Mouse (Mus musculus) kidney, postnatal 0 days (tissue): ENCODE results near the gene Pigl. TPM values are rescaled to one million over a fixed set of nuclear protein-coding genes. Genes with fewer than 3 reads are reported as not detected.

Experiments
- ATAC-seq: fragments of 200-750 bp; cut with Nextera tagmentation; replicated peaks from 2 replicates; pipeline ENCODE4 v1.8.0; 2017; ENCODE audit warnings: low read depth, moderate number of reproducible peaks, moderate TSS enrichment, moderate library complexity; ENCODE audit not compliant: low FRiP score
- DNase-seq: peaks from one replicate; pipeline ENCODE4 v3.0.0-alpha.2; 2016; ENCODE audit warnings: low spot score
- H3K27ac ChIP-seq: fragments of 300-500 bp; sonication (generic); 2 replicates; pipeline ENCODE4 v1.5.1; 2014; ENCODE audit warnings: mild to moderate bottlenecking
- H3K27me3 ChIP-seq: fragments of 300-500 bp; sonication (generic); 2 replicates; pipeline ENCODE4 v1.6.1; 2014; ENCODE audit warnings: low read length, mixed read lengths; ENCODE audit not compliant: insufficient read depth
- H3K36me3 ChIP-seq: fragments of 300-500 bp; sonication (generic); 2 replicates; pipeline ENCODE4 v1.6.1; 2014; ENCODE audit warnings: low read length, mixed read lengths; ENCODE audit not compliant: insufficient read depth
- H3K4me1 ChIP-seq: fragments of 300-500 bp; sonication (generic); replicated peaks from 2 replicates; pipeline ENCODE4 v1.6.1; 2014; ENCODE audit warnings: antibody characterized with exemption, low read length, mixed read lengths; ENCODE audit not compliant: insufficient read depth
- H3K4me2 ChIP-seq: fragments of 300-500 bp; sonication (generic); 2 replicates; pipeline ENCODE4 v1.6.1; 2014; ENCODE audit warnings: mild to moderate bottlenecking, low read length, moderate library complexity, mixed read lengths
- H3K4me3 ChIP-seq: fragments of 300-500 bp; sonication (generic); replicated peaks from 2 replicates; pipeline ENCODE4 v1.5.1; 2014; ENCODE audit warnings: low read depth, low read length
- H3K9ac ChIP-seq: fragments of 300-500 bp; sonication (generic); 2 replicates; pipeline ENCODE4 v1.6.1; 2014; ENCODE audit warnings: low read depth, low read length
- H3K9me3 ChIP-seq: fragments of 300-500 bp; sonication (generic); replicated peaks from 2 replicates; pipeline ENCODE4 v1.6.1; 2016; ENCODE audit warnings: low read length, inconsistent platforms, mixed read lengths
- CTCF ChIP-seq: IDR thresholded peaks from 2 replicates; pipeline ENCODE4 v1.5.1; 2016; ENCODE audit warnings: antibody characterized with exemption, low read depth, mild to moderate bottlenecking, moderate library complexity
- WGBS: fragments of 180-500 bp; shearing (Covaris S2); extraction: QIAGEN DNeasy Blood & Tissue Kit; methylation state at CpG from one replicate; pipeline ENCODE4 v1.1.7; 2014; 5-methylcytosine and 5-hydroxymethylcytosine counted together
- polyA plus RNA-seq: library from polyadenylated mRNA; unstranded; fragments of >200 nt; fragmentation: Nextera tagmentation; extraction: Ambion mirVana; gene quantifications from 2 replicates; pipeline ENCODE4 v1.2.1, GENCODE M21; 2015

Pigl gene
- 8.3 and 8.9 TPM in 2 replicates for polyA plus RNA-seq

DNA sequence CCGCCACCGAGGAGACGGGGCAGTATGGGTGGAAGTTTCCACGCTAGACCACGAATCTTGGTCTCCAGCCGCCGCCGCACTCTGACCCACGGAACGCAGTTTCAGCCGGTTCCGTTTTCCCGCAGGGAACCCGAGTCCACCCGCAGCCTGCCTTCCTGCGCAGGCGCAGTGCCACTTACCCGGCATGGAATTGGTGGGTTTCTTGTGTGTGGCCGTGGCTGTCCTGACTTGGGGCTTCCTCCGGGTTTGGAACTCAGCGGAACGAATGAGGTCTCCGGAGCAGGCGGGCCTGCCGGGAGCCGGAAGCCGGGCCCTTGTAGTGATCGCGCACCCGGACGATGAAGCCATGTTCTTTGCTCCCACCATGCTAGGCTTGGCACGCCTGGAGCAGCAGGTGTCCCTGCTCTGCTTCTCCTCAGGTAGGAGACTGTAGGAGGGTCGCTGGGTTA, at the start of gene Pigl, which contains the start of gene Ncor1:
Pigl (plus strand) TSS at position 185 of the 449 bp plus-strand sequence.
Ncor1 (minus strand) TSS at position 266 of the 449 bp plus-strand sequence.
- Histone ChIP-seq H3K27me3 (no peaks in the 10 kb centered on the region), H3K27ac (peak within 1 kb of the TSS; percentile 100), H3K4me3 (peak within 1 kb of the TSS; percentile 98), H3K36me3 (no peaks in the 10 kb centered on the region), H3K9ac (peak within 1 kb of the TSS; percentile 99), H3K9me3 (no peaks in the 10 kb centered on the region), H3K4me1 (no peaks in the 10 kb centered on the region), H3K4me2 (peak within 1 kb of the TSS; percentile 93)
- under 1% methylated on average over 33 of the region's 33 CpGs for WGBS
- TF ChIP-seq CTCF, result 0 out of 2 replicates have a peak, but pooled peaks have one; percentile 2
- ATAC-seq, result peak; percentile 77
- peak; percentile 92 for DNase-seq

DNA sequence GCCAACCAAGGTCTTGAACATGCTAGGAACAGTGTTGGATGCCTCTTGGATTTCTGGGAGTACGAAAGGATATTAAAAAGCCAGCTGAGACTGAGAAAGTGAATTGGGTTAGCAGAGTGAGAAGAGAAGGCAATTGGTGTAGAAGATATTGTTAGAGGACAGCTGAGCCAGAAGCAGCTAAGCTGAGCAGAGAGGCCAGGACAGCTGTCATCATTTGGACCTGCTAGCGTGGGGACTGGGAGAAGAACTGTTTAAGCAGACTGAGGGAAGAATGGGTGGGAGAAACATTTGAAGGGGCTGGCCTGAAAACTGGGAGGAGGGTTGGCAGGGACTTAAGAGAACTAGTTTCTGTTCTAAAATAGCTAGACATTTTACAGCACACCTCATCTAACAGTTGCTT, 49.4 kb upstream of the Pigl start:
- Histone ChIP-seq H3K36me3 (0 out of 2 replicates have a peak, but pooled peaks cover 5% of the 10 kb centered on the region), H3K9ac (no peak overlapping the region), H3K4me2 (no peak overlapping the region), H3K4me1 (no peaks in the 10 kb centered on the region), H3K27ac (no peak overlapping the region), H3K4me3 (no peak overlapping the region), H3K27me3 (no peaks in the 10 kb centered on the region), H3K9me3 (no peaks in the 10 kb centered on the region)
- no peak for ATAC-seq
- DNase-seq, result no peak
- WGBS, result 92% methylated on average over 2 of the region's 2 CpGs
- no peak for TF ChIP-seq CTCF

DNA sequence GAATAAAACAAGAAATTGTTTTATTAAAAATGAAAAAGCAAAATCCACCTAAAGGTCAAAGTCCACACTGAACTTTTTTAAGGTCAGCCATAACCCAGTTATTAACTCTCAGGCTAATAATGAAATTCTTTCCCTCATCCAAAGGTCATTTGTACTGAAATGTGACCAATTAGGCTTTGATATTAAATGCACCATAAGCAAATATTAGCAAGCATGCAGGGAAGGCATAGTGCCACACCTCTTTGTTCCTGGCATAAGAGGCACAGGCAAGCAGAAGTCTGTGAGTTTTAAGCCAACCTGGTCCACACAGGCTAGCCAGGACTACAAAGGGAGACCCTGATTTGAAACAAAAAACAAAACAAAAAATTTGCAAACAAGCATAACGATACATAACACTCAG, 48.6 kb upstream of the Pigl start:
- DNase-seq, result no peak
- H3K27ac ChIP-seq, result no peak overlapping the region
- 93% methylated on average over 1 of the region's 1 CpGs for WGBS
- H3K36me3 ChIP-seq, result 0 out of 2 replicates have a peak, but pooled peaks cover 5% of the 10 kb centered on the region
- H3K9me3 ChIP-seq, result no peaks in the 10 kb centered on the region
- H3K27me3 ChIP-seq, result no peaks in the 10 kb centered on the region
- ATAC-seq, result no peak
- no peaks in the 10 kb centered on the region for H3K4me1 ChIP-seq
- TF ChIP-seq CTCF, result no peak
- no peak overlapping the region for H3K9ac ChIP-seq
- H3K4me3 ChIP-seq, result no peak overlapping the region
- H3K4me2 ChIP-seq, result no peak overlapping the region

DNA sequence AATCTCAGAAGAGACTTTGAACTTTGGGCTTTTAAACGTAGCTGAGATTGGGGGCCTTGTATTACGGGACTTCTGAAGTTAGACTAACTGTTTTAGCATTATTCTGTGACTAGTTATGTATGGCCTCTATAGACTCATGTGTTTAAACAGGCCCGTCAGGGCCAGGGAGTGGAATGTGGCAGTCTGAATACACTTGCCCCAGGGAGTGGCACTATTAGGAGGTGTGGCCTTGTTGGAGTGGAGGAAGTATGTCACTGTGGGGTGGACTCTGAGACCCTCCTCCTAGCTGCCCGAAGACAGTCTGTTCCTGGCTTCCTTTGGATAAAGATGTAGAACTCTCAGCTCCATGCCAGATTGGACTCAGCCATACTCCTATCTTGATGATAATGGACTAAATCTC, 43.2 kb upstream of the Pigl start:
- DNase-seq, result no peak
- H3K36me3 ChIP-seq, result peaks cover 16% of the 10 kb centered on the region
- no peaks in the 10 kb centered on the region for H3K27me3 ChIP-seq
- H3K9ac ChIP-seq, result no peak overlapping the region
- H3K4me1 ChIP-seq, result no peaks in the 10 kb centered on the region
- no peak overlapping the region for H3K4me2 ChIP-seq
- no peak overlapping the region for H3K27ac ChIP-seq
- TF ChIP-seq CTCF, result no peak
- 95% methylated on average over 4 of the region's 4 CpGs for WGBS
- no peak for ATAC-seq
- no peak overlapping the region for H3K4me3 ChIP-seq
- H3K9me3 ChIP-seq, result no peaks in the 10 kb centered on the region

DNA sequence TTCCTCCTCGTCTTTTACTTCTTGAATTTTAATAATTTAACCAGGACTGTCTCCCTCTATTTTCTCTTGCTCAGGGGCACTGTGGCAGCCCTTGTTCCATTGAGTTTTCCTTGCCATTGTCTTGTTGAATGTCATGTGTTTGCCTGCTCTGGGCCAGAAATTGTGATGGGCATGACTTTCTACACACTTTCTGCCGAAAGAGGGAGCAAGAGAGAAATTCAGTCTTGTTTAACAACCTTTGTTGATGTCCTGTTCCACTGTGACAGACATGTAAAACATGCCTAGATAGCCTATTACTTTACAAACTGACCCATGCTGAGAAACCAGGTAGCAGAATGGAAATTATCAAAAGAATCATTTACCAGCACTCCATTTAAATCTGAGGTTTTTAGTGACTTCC, 33.7 kb upstream of the Pigl start:
- Histone ChIP-seq H3K4me1 (no peaks in the 10 kb centered on the region), H3K27ac (no peak overlapping the region), H3K27me3 (no peaks in the 10 kb centered on the region), H3K4me2 (no peak overlapping the region), H3K9ac (no peak overlapping the region), H3K9me3 (no peaks in the 10 kb centered on the region), H3K36me3 (peaks cover 13% of the 10 kb centered on the region), H3K4me3 (no peak overlapping the region)
- 74% methylated on average over 2 of the region's 2 CpGs for WGBS
- TF ChIP-seq CTCF, result peak; percentile 32; the same call in 1 of the 2 replicates
- DNase-seq (no peak), ATAC-seq (no peak)

DNA sequence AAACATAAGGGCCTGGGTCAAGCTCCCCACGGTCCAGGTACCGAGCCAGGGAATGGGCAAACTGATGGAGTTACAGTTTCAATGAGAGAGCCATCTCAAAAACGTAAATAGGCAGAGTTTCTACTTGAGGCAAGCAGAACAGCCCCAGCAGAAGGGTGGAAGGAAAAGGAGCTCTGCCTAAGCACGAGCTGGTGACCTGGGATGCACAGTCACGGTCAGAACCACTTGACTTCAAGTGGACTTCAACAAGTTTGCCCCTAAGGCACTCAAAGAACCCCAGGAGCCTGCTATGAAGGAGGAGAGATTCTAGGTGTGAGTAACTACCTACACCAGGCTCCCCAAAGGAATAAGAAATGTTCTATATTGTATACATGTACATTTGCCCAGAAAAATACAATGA, 32.0 kb upstream of the Pigl start:
- no peak for TF ChIP-seq CTCF
- Histone ChIP-seq H3K4me3 (no peak overlapping the region), H3K9ac (no peak overlapping the region), H3K27ac (no peak overlapping the region), H3K4me2 (no peak overlapping the region), H3K36me3 (peaks cover 14% of the 10 kb centered on the region), H3K27me3 (no peaks in the 10 kb centered on the region), H3K9me3 (no peaks in the 10 kb centered on the region), H3K4me1 (no peaks in the 10 kb centered on the region)
- ATAC-seq, result no peak
- no peak for DNase-seq
- WGBS, result 75% methylated on average over 5 of the region's 5 CpGs

DNA sequence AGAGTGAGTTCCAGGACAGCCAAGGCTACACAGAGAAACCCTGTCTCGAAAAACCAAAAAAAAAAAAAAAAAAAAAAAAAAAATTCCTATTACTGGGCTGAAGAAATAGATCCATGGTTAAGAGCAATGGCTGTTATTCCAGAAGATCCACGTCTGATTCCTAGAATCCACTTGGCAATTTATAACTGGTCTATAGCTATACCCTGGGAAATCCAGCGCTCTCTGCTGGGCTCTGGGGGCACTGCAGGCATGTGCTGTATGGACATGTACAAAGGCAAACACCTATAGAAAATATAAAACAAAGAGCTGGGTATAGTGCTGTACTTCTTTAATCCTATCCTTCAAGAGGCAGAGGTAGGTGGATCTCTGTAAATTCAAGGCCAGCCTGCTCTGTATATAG, 31.2 kb upstream of the Pigl start:
- Histone ChIP-seq H3K27ac (no peak overlapping the region), H3K9me3 (no peaks in the 10 kb centered on the region), H3K36me3 (peaks cover 16% of the 10 kb centered on the region), H3K27me3 (no peaks in the 10 kb centered on the region), H3K4me2 (no peak overlapping the region), H3K4me3 (no peak overlapping the region), H3K9ac (no peak overlapping the region), H3K4me1 (no peaks in the 10 kb centered on the region)
- no peak for ATAC-seq
- 85% methylated on average over 2 of the region's 3 CpGs for WGBS
- peak; percentile 21; the same call in 1 of the 2 replicates for TF ChIP-seq CTCF
- no peak for DNase-seq
